Mouse (Mus musculus) embryonic facial prominence, embryonic 13.5 days (tissue): ENCODE measurements around the gene C130050O18Rik. TPM values are rescaled to one million over a fixed set of nuclear protein-coding genes. Genes with fewer than 3 reads are reported as not detected.

Source experiments
- ATAC-seq: fragments of 200-750 bp; cut with Nextera tagmentation; 2 replicates; pipeline ENCODE4 v1.8.0; 2017; ENCODE audit warnings: low read depth; ENCODE audit not compliant: insufficient number of reproducible peaks, insufficient read depth, low FRiP score, low TSS enrichment
- H3K27ac ChIP-seq: fragments of 300-500 bp; sonication (generic); 2 replicates; pipeline ENCODE4 v1.5.1; 2015; ENCODE audit warnings: moderate library complexity, mild to moderate bottlenecking, inconsistent platforms
- H3K27me3 ChIP-seq: fragments of 300-500 bp; sonication (generic); 2 replicates; pipeline ENCODE4 v1.6.1; 2015; ENCODE audit warnings: mild to moderate bottlenecking, inconsistent platforms
- H3K36me3 ChIP-seq: fragments of 300-500 bp; sonication (generic); 2 replicates; pipeline ENCODE4 v1.6.1; 2015; ENCODE audit warnings: mild to moderate bottlenecking, inconsistent platforms
- H3K4me1 ChIP-seq: fragments of 300-500 bp; sonication (generic); 2 replicates; pipeline ENCODE4 v1.6.1; 2015; ENCODE audit warnings: inconsistent platforms
- H3K4me2 ChIP-seq: fragments of 300-500 bp; sonication (generic); 2 replicates; pipeline ENCODE4 v1.6.1; 2015; ENCODE audit warnings: moderate library complexity, mild to moderate bottlenecking, inconsistent platforms
- H3K4me3 ChIP-seq: fragments of 300-500 bp; sonication (generic); 2 replicates; pipeline ENCODE4 v1.5.1; 2015; ENCODE audit warnings: mild to moderate bottlenecking, inconsistent platforms
- H3K9ac ChIP-seq: fragments of 300-500 bp; sonication (generic); 2 replicates; pipeline ENCODE4 v1.6.1; 2015; ENCODE audit warnings: mild to moderate bottlenecking, inconsistent platforms
- H3K9me3 ChIP-seq: fragments of 300-500 bp; sonication (generic); 2 replicates; pipeline ENCODE4 v1.6.1; 2016; ENCODE audit warnings: inconsistent platforms
- WGBS: fragments of 180-500 bp; shearing (Covaris S2); methylation state at CpG from one replicate; pipeline ENCODE4 v1.1.7; 2015; ENCODE audit warnings: mixed read lengths; 5-methylcytosine and 5-hydroxymethylcytosine counted together
- polyA plus RNA-seq: library from polyadenylated mRNA; unstranded; fragments of >200 nt; fragmentation: Nextera tagmentation; extraction: Ambion mirVana; gene quantifications from 2 replicates; pipeline ENCODE4 v1.2.1, GENCODE M21; 2015

Gene C130050O18Rik
- 3.1 and 3.5 TPM in 2 replicates for polyA plus RNA-seq

DNA sequence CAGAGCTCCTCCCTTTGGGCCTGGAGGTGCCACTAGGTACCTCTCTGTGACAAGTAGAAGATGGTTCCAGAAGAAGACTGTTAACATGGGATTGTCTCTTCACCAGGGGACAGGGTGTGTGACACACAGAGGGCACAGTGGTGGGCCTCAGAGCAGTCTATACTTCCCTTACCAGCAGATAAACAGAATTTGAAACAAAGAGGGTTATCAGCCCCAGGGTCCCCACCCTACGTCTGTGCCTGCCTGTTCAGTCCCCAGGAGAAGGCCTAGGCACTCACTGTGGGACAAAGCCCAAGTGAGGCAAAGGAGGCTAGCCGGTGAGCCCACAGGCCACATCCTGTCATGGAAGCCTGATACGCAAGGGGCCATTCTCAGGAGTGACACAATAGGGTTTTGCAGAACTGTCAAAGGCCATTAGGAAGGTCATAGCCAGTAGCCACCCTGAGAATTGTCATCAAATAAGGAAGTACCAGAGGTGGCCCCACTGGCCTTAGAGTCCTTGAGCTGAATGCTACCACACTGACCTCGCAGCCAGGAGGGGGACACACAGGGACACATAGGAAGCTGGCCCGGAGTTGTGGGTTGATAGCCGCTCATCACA lies at the start of gene C130050O18Rik:
TSS of gene C130050O18Rik (plus strand) at position 480 of the 601 bp plus-strand sequence.
- Histone ChIP-seq H3K9ac (peak within 1 kb of the TSS; percentile 27; the same call in 1 of the 2 replicates), H3K27me3 (no peaks in the 10 kb centered on the region), H3K4me2 (no peak within 1 kb of the TSS), H3K9me3 (no peaks in the 10 kb centered on the region), H3K4me1 (peaks cover 31% of the 10 kb centered on the region), H3K27ac (peak within 1 kb of the TSS; percentile 78; the same call in 1 of the 2 replicates), H3K36me3 (no peaks in the 10 kb centered on the region), H3K4me3 (no peak within 1 kb of the TSS)
- WGBS, result 74% methylated on average over 6 of the region's 6 CpGs
- no peak for ATAC-seq

DNA sequence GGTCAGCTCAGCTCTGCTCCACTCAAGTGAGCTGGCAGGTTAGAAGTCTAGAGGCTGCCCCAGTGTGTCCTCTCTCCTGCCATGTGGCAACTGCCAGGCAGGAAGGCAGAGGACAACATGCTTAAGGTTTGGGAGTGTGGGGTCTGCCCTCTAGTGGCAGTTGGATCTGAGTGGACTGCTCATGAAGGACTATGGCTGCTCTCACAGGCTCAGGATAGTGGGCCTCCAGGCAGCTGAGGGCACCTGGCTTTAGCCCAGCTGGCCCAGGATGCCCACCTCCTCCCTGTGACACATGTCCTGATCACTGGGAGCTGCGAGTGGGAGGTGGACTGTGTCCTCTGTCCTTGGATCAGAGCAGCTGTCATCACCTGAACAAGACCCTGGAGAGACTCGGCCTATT lies 46.4 kb upstream of the C130050O18Rik start:
- no peak for ATAC-seq
- Histone ChIP-seq H3K4me2 (no peak overlapping the region), H3K36me3 (peaks cover 11% of the 10 kb centered on the region; the same call in 1 of the 2 replicates), H3K9me3 (no peaks in the 10 kb centered on the region), H3K9ac (no peak overlapping the region), H3K27ac (no peak overlapping the region), H3K4me1 (peaks cover 24% of the 10 kb centered on the region), H3K27me3 (no peaks in the 10 kb centered on the region), H3K4me3 (no peak overlapping the region)
- 79% methylated on average over 2 of the region's 2 CpGs for WGBS

DNA sequence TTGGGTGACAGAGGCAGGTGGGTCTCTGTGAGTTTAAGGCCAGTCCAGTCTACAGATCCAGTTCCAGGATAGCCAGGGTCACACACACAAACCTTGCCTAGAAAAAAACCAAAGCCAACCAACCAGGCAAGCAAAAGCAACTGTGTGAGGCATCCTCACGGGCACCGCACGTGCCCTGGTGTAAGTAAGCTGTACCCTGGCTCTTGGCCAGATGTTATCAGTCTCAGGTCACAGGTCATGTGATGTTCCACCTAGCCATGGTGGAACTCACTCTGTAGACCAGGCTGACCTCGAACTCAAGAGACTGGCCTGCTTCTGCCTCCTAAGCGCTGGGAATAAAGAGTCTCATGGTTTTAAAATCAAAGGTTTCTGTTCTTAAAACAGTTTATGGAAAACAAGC lies 45.8 kb upstream of the C130050O18Rik start:
- Histone ChIP-seq H3K27me3 (no peaks in the 10 kb centered on the region), H3K36me3 (peaks cover 13% of the 10 kb centered on the region; the same call in 1 of the 2 replicates)
- WGBS, result 93% methylated on average over 5 of the region's 5 CpGs

DNA sequence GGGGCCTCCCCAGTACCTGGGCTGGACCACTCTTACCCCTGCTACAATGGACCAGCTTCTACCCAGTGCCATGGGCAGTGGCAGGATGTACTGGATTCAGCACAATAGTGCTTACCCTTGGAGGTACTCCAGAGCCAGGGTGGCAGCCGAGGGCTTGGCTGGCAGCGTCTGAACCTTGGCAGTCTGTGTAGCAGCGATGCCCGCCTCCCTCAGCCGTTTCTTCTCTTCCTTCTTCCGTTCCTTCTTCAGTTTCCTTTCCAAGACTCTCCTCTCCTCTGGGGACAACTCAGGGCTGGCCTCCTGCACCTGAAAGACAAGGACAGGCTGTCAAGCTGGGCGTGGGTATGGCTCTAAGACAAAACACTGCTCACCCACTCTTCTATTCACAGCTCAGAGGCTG lies 41.2 kb upstream of the C130050O18Rik start:
- Histone ChIP-seq H3K4me3 (no peak overlapping the region), H3K27me3 (no peaks in the 10 kb centered on the region), H3K9me3 (no peaks in the 10 kb centered on the region), H3K4me1 (peaks cover 22% of the 10 kb centered on the region), H3K36me3 (peaks cover 9% of the 10 kb centered on the region; the same call in 1 of the 2 replicates), H3K9ac (no peak overlapping the region), H3K27ac (no peak overlapping the region), H3K4me2 (no peak overlapping the region)
- 69% methylated on average over 7 of the region's 7 CpGs for WGBS
- no peak for ATAC-seq

More for the DNA sequence above, 45.8 kb upstream of the C130050O18Rik start:
- H3K27ac ChIP-seq, result no peak overlapping the region
- no peaks in the 10 kb centered on the region for H3K9me3 ChIP-seq
- no peak for ATAC-seq
- peaks cover 19% of the 10 kb centered on the region for H3K4me1 ChIP-seq
- H3K9ac ChIP-seq, result no peak overlapping the region
- no peak overlapping the region for H3K4me2 ChIP-seq
- H3K4me3 ChIP-seq, result no peak overlapping the region

DNA sequence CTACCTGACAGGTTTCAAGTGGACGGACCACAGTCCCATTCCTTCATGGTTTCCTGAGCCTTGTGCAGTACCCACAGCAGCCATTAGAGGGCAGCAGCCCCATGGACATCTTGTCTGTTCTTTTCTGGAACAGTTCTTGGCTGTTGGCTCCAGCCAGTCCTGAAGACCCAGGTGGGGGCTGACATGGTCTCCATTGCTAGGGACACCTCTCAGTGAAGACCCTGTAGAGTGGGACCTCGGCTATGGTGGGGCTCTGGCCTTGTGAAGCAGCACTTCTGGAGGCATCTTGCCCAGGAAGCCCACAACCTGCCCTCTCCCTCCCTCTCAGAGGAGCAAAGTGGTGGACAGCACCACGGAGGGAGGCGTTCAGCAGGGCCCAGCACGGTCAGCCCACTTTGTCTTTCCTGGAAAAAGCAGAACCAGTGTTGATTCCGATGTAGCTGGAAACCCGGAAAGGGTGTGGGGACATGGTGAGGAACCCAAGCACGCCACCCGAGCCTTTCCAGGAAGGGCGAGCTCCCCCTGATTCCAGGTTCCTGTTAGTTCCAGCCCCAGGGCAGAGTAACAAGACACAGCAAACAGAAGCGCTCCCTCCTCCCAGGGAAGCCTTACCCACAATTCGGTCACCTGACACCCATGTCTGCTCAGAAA lies 40.7 kb upstream of the C130050O18Rik start:
- ATAC-seq, result no peak
- Histone ChIP-seq H3K4me1 (peaks cover 22% of the 10 kb centered on the region), H3K36me3 (0 out of 2 replicates have a peak, but pooled peaks cover 9% of the 10 kb centered on the region), H3K4me3 (no peak overlapping the region), H3K27ac (peak overlapping the region; percentile 80), H3K9me3 (no peaks in the 10 kb centered on the region), H3K4me2 (peak overlapping the region; percentile 48), H3K27me3 (no peaks in the 10 kb centered on the region), H3K9ac (peak overlapping the region; percentile 52; the same call in 1 of the 2 replicates)
- 11% methylated on average over 12 of the region's 12 CpGs for WGBS

DNA sequence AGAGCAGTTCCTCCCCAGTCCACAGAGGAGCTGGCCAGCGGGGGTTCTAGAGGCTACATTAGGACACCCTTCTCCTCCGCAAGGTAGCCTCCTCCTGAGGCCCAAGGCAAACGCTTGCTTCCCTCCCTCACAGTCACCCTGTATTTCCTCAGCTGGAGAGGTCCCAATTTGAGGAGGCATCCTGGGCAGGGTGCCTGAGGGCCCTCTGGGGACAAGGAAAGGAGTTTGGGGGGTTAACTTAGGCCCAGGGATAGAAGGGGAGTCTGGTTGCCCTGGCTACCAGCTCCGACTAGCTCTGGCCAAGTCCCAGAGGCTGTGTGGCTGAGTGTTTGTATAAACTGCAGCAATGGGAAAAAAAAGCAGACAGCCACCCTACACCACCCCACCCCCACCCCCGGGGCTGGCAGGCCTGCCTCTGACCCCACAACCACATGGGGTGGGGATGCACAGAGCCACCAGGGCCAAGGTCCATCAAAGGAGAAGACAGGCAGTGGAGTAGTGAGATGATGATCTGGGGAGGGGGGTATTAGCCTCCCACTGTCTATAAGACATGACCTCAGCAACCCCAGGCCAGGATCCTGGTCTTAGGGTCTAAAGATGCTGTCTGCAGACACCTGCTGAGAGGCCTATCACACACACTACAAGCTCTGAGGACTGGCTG lies 40.0 kb upstream of the C130050O18Rik start:
- peak overlapping the region; percentile 48 for H3K4me2 ChIP-seq
- H3K4me1 ChIP-seq, result peaks cover 26% of the 10 kb centered on the region
- peak overlapping the region; percentile 80 for H3K27ac ChIP-seq
- no peak for ATAC-seq
- H3K27me3 ChIP-seq, result no peaks in the 10 kb centered on the region
- 8% methylated on average over 5 of the region's 5 CpGs for WGBS
- H3K9me3 ChIP-seq, result no peaks in the 10 kb centered on the region
- H3K36me3 ChIP-seq, result 0 out of 2 replicates have a peak, but pooled peaks cover 9% of the 10 kb centered on the region
- H3K4me3 ChIP-seq, result no peak overlapping the region
- peak overlapping the region; percentile 52; the same call in 1 of the 2 replicates for H3K9ac ChIP-seq

DNA sequence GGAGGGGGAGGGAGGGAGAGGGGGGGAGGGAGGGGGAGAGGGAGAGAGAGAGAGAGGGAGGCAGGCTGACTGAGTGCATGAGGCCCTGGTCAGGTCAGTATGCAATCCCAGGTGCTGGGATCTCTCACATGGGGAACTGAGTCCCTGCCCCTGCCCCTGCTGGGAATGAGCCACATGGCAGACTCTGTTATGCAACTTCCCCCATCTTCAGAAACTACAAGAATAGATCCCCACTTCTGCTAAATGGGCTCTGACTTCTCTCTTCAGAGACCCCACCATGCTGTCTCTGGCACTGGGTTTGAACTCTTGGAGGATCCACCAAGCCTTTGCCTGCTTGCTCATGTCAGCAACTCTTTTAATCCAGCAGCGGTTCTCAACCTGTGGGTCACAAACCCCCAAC lies 39.3 kb upstream of the C130050O18Rik start:
- Histone ChIP-seq H3K4me2 (no peak overlapping the region), H3K9me3 (no peaks in the 10 kb centered on the region), H3K36me3 (0 out of 2 replicates have a peak, but pooled peaks cover 9% of the 10 kb centered on the region), H3K9ac (no peak overlapping the region), H3K4me3 (no peak overlapping the region), H3K27ac (no peak overlapping the region), H3K4me1 (peaks cover 33% of the 10 kb centered on the region), H3K27me3 (no peaks in the 10 kb centered on the region)
- no peak for ATAC-seq
- 76% methylated on average over 1 of the region's 1 CpGs for WGBS

DNA sequence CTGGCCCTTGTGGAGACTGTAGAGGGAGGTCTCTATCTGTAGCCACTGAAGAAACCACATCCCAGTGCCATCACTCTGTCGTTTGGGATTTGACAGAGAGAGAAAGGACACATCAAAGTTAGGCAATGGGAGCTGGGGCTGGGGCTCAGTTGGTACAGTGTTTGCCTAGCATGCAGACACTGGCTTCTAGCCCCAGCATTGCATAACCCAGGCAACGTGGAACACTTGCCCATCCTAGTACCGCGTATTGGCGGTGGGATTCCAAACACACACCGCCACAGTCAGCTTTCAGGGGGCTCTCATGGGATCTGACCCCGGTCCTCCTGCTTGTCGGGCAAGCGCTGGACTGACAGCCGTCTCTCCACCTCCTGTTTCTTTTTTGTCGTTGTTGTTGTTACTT lies 38.6 kb upstream of the C130050O18Rik start:
- Histone ChIP-seq H3K4me1 (peaks cover 35% of the 10 kb centered on the region), H3K4me2 (no peak overlapping the region), H3K27ac (no peak overlapping the region), H3K27me3 (no peaks in the 10 kb centered on the region), H3K4me3 (no peak overlapping the region), H3K9me3 (no peaks in the 10 kb centered on the region), H3K36me3 (0 out of 2 replicates have a peak, but pooled peaks cover 9% of the 10 kb centered on the region), H3K9ac (no peak overlapping the region)
- 70% methylated on average over 11 of the region's 11 CpGs for WGBS
- ATAC-seq, result no peak

DNA sequence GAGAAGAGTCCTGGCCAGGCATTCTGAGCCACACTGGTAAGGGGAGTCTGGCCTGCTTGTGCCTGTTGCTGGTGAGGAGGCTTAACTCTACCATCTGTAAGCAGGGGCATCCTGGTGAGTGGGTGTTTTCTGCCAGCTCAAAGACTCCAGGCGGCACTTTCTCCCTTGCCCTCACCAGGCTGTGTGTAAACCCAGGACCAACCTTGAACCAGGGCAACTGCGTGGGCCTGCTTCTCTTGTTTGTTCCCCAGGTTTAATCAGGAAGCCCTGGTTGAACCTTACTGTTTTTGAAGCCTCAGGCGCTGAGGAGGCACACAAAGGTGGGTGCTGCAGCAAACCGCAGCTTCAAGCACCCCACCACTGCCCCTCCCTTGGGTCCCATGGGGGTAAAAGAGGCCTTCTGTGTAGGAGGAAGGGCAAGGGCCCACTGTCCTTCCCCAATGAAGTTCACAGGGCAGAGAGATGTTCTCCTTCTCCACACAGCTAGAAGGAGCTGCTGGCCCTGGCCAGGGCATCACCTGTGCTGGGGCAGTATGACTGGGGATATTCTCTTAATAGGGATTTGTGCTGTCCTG lies 37.1 kb upstream of the C130050O18Rik start:
- Histone ChIP-seq H3K4me1 (peaks cover 40% of the 10 kb centered on the region), H3K36me3 (0 out of 2 replicates have a peak, but pooled peaks cover 4% of the 10 kb centered on the region), H3K9ac (no peak overlapping the region), H3K9me3 (no peaks in the 10 kb centered on the region), H3K4me2 (no peak overlapping the region), H3K4me3 (no peak overlapping the region), H3K27me3 (no peaks in the 10 kb centered on the region), H3K27ac (no peak overlapping the region)
- ATAC-seq, result no peak
- 87% methylated on average over 4 of the region's 4 CpGs for WGBS

DNA sequence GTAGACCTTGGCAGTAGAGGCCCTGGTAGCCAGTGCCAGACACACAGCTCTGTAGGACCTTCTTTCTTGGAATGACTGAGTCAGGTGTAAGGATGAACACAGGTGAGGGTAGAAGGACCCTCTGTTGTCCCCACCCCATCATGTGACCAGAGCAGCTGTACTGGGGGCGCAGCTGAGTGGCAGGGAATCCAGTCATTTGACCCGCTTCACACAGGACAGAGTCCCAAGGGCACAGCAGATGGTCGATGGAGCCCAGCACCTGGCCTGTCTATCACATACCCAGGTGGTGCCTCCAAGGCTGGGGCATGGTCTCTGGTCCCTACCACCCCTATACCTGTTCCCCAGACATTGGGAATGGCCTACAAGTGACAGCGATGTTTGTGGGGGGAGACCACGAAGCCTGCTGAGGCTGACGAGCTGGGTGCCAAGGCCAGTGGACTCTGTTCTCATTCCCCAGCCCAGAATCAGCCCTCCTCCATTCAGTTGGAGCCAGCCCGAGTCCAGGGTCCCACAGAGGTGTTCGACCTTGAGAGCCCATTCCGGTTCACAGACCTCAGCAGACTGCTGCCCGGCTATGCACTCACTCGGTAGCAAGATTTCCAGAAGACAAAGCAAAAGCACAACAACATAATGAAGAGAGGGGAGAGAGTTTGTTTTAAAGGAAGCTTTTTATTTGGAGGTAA lies 36.3 kb upstream of the C130050O18Rik start:
- Histone ChIP-seq H3K4me2 (no peak overlapping the region), H3K36me3 (0 out of 2 replicates have a peak, but pooled peaks cover under 1% of the 10 kb centered on the region), H3K9ac (no peak overlapping the region), H3K4me3 (no peak overlapping the region), H3K4me1 (peaks cover 40% of the 10 kb centered on the region), H3K27ac (no peak overlapping the region), H3K27me3 (no peaks in the 10 kb centered on the region), H3K9me3 (no peaks in the 10 kb centered on the region)
- ATAC-seq, result no peak
- 85% methylated on average over 11 of the region's 11 CpGs for WGBS

DNA sequence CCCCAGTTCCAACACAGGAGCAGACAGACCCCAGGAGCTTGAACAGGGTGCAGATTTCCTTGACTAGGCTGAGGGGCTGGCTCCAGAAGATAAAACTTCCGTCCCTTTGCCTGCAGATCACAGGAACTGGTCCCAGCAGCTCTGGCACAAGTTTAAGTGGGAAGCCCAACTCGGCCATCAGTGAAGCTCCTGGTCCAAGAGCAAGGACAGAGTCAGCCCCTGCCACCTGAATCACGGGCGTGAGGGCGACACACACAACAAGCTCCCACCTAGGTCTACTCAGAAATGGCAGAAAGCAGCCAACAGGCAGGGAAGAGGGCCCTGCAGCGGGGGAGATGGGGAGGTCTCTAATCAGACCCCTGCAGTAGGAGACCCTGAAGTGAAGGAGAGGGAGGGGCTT lies 34.7 kb upstream of the C130050O18Rik start:
- Histone ChIP-seq H3K9ac (peak overlapping the region; percentile 96; the same call in 1 of the 2 replicates), H3K27me3 (no peaks in the 10 kb centered on the region), H3K27ac (no peak overlapping the region), H3K36me3 (no peaks in the 10 kb centered on the region), H3K4me3 (0 out of 2 replicates have a peak overlapping the region, but pooled peaks have one; percentile 77), H3K4me2 (peak overlapping the region; percentile 83; the same call in 1 of the 2 replicates), H3K4me1 (peaks cover 29% of the 10 kb centered on the region), H3K9me3 (no peaks in the 10 kb centered on the region)
- WGBS, result 80% methylated on average over 6 of the region's 6 CpGs
- no peak for ATAC-seq
